ENCODE assay signal across 27 mouse cellular contexts in the genomic region with DNA sequence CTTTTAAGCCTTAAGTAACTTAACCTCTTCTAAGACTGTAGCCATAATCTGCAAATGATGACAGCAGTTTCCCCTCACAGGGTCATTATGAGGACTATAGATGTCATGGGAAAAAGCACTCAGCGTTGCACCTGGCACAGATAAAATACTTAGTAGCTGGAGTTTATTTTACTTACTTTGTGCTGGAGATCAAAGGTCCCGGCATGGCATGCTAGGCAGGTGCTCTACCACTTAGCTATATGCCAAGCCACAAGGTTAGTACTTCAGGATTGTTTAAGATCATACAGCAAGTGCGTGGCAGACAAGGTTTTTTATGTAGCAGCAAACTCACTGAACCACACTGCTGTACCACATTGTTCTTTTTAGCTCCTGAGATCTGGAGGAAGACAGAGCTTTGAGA. TPM values are rescaled to one million over a fixed set of nuclear protein-coding genes. Genes with fewer than 3 reads are reported as not detected.
DNase-seq lines count a peak whose midpoint lies in the region; ATAC-seq and TF ChIP-seq lines count a peak whose summit lies in the region.
"Had no signal": no experiment of that assay in that cellular context is flagged by ENCODE, and none has a peak within 500 bp of the region (broad histone marks: within the 10 kb centered on the region; RNA-seq: fewer than 3 reads in every experiment).

No protein-coding gene starts in this region.

- no peak for TF ChIP-seq CTCF in thymus, adult 2 months (IDR thresholded peaks at IDR 0.05; ENCODE audit: borderline replicate concordance, control insufficient read depth, extremely low read depth, insufficient read depth, low read length, poor library complexity)

- H3K4me3 ChIP-seq in intestine, embryonic 16.5 days (ENCODE audit: low read length) = no peak overlapping the region
- H3K4me3 ChIP-seq in thymus, adult 2 months (ENCODE audit: control insufficient read depth, insufficient read depth, low read length) = no peak overlapping the region
- H3K4me3 ChIP-seq: embryonic facial prominence, embryonic 10.5 days; heart, adult 2 months; heart, embryonic 13.5 days; hindbrain, embryonic 15.5 days; limb, embryonic 15.5 days; lung, embryonic 15.5 days; midbrain, embryonic 10.5 days; myocyte had no signal

- no peaks in the 10 kb centered on the region for H3K4me1 ChIP-seq in intestine, embryonic 16.5 days (ENCODE audit: control insufficient read depth, insufficient read depth, low read length)
- peaks cover 9% of the 10 kb centered on the region for H3K4me1 ChIP-seq in thymus, adult 2 months (replicated peaks; ENCODE audit: control insufficient read depth, insufficient read depth, low read length)
- H3K4me1 ChIP-seq: embryonic facial prominence, embryonic 10.5 days; heart, embryonic 13.5 days; hindbrain, embryonic 15.5 days; limb, embryonic 15.5 days; lung, embryonic 15.5 days; midbrain, embryonic 10.5 days had no signal

- DNase-seq in retina, adult 2 months (ENCODE audit: low read depth, low spot score) = peak; percentile 4
- DNase-seq in retina, embryonic 14.5 days (ENCODE audit: low spot score) = no peak
- DNase-seq in thymus, adult 2 months = peak; percentile 61
- DNase-seq in thymus, postnatal 4 days = peak; percentile 55
- DNase-seq in spleen, adult 12 weeks (ENCODE audit: low spot score) = no peak
- no peak for DNase-seq in kidney, adult 18-20 months
- DNase-seq: B cell, adult 2 months; cerebellum, adult 11 months; cerebellum, postnatal 10 days; forebrain, postnatal 0 days; gastrocnemius, postnatal 14 days; heart, adult 2 months; kidney, postnatal 4 days; left cerebral cortex, postnatal 4 days; right cerebral cortex, postnatal 14 days; spleen, adult 18-20 months had no signal

- ATAC-seq in intestine, embryonic 16.5 days = peak; percentile 56
- ATAC-seq: forebrain, postnatal 0 days; midbrain, embryonic 16.5 days had no signal

- no peak overlapping the region for H3K9ac ChIP-seq in intestine, embryonic 16.5 days (ENCODE audit: low read depth, low read length)
- H3K9ac ChIP-seq: forebrain, postnatal 0 days; heart, embryonic 13.5 days; hindbrain, embryonic 15.5 days; limb, embryonic 15.5 days; liver, embryonic 14.5 days; lung, embryonic 15.5 days had no signal

- no peak for TF ChIP-seq POLR2A in thymus, adult 2 months (IDR thresholded peaks at IDR 0.05; ENCODE audit: control insufficient read depth, extremely low read depth, insufficient read depth, low read length, poor library complexity)

- peaks cover 3% of the 10 kb centered on the region; the same call in 1 of the 2 replicates for H3K36me3 ChIP-seq in intestine, embryonic 16.5 days (ENCODE audit: control insufficient read depth, insufficient read depth, low read length)
- H3K36me3 ChIP-seq in thymus, adult 2 months (ENCODE audit: control insufficient read depth, insufficient read depth, low read length) = peaks cover under 1% of the 10 kb centered on the region; the same call in 1 of the 2 replicates

- no peak overlapping the region for H3K27ac ChIP-seq in intestine, embryonic 16.5 days (ENCODE audit: low read length)
- H3K27ac ChIP-seq in thymus, adult 2 months (ENCODE audit: control insufficient read depth, insufficient read depth, low read length) = no peak overlapping the region
- H3K27ac ChIP-seq: embryonic facial prominence, embryonic 10.5 days; heart, adult 2 months; heart, embryonic 13.5 days; hindbrain, embryonic 15.5 days; limb, embryonic 15.5 days; liver, embryonic 14.5 days; lung, embryonic 15.5 days; macrophage; midbrain, embryonic 10.5 days had no signal

- H3K4me2 ChIP-seq in intestine, embryonic 16.5 days (ENCODE audit: low read depth, low read length) = no peak overlapping the region
- H3K4me2 ChIP-seq: heart, embryonic 13.5 days; hindbrain, embryonic 15.5 days; limb, embryonic 15.5 days; lung, embryonic 15.5 days had no signal

- no peaks in the 10 kb centered on the region for H3K9me3 ChIP-seq in intestine, embryonic 16.5 days (ENCODE audit: control insufficient read depth, low read length)
- H3K9me3 ChIP-seq: embryonic facial prominence, embryonic 10.5 days; heart, embryonic 13.5 days; hindbrain, embryonic 15.5 days; limb, embryonic 15.5 days; lung, embryonic 15.5 days; midbrain, embryonic 10.5 days had no signal

- 64% methylated on average over 3 of the region's 3 CpGs for WGBS in intestine, embryonic 16.5 days
- 10% methylated on average over 3 of the region's 3 CpGs for WGBS in thymus, adult 2 months

- no peaks in the 10 kb centered on the region for H3K27me3 ChIP-seq in intestine, embryonic 16.5 days (replicated peaks; ENCODE audit: control insufficient read depth, insufficient read depth, low read length)
- no peaks in the 10 kb centered on the region for H3K27me3 ChIP-seq in thymus, adult 2 months (ENCODE audit: control insufficient read depth, insufficient read depth, low read length)
- H3K27me3 ChIP-seq: heart, embryonic 13.5 days; hindbrain, embryonic 15.5 days; limb, embryonic 15.5 days; lung, embryonic 15.5 days had no signal

RNA-seq across cellular contexts. Expression of a gene that starts 43.9 kb away (rescaled TPM):
- polyA plus RNA-seq in intestine, embryonic 16.5 days (2015; fragmentation: Nextera tagmentation; extraction: Ambion mirVana) = 123 and 130 TPM in 2 replicates
- polyA plus RNA-seq in thymus, adult 2 months (2012; rRNA removed) = 42.1 and 43.5 TPM in 2 replicates

Comparison
In these comparisons a context has a peak if more than half of its experiments do, and no peak if none do; other contexts are left out.
1. DNase-seq: peak in retina, adult 2 months (single experiment), thymus, adult 2 months (single experiment) and thymus, postnatal 4 days (single experiment); none in retina, embryonic 14.5 days (single experiment), spleen, adult 12 weeks (single experiment) and kidney, adult 18-20 months (single experiment).